ENCODE assay signal across 10 mouse cellular contexts in the genomic region with DNA sequence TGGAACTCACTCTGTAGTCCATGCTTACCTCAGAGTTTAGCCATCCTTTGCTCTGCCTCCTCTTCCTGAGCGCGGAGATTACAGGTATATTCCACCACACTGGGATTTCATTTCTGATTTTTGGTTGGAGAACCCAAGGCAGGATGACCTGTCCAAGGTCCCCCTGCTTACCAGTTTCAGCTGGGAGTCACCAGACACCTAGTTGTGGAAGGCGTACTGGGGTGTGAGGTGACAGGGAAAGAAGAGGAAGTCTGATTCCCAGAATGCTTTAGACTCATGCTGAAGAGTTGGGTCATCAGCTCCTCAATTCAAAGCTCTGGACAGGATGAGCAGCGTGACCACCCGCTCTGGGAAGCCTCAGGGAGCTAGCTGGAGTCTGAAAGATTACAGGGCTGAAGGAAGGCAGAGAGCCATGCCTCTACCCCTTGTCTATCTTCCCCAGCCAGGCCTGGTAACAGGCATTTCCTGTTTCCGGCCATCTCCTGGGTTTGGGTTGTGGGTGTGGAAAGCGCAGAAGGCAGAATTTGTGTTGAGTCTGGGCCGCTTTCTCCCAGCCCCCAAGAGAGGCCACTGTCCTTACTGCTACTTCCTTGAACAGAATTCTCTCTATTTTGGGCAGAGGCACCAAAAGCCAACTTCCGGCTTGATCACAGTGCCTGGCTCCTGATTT. TPM values are rescaled to one million over a fixed set of nuclear protein-coding genes. Genes with fewer than 3 reads are reported as not detected.
A peak's percentile ranks its signal among the peaks of the same experiment; 100 is the strongest.
DNase-seq lines count a peak whose midpoint lies in the region; ATAC-seq and TF ChIP-seq lines count a peak whose summit lies in the region.
"Had no signal": no experiment of that assay in that cellular context is flagged by ENCODE, and none has a peak within 500 bp of the region (broad histone marks: within the 10 kb centered on the region; RNA-seq: fewer than 3 reads in every experiment).

No protein-coding gene starts in this region.

- no peaks in the 10 kb centered on the region for H3K27me3 ChIP-seq in MEL (ENCODE audit: control insufficient read depth in 1 of 2, insufficient read depth in 2 of 2, low read length in 2 of 2)
- no peaks in the 10 kb centered on the region for H3K27me3 ChIP-seq in forebrain, embryonic 16.5 days (replicated peaks; ENCODE audit: control insufficient read depth, insufficient read depth, low read length)
- H3K27me3 ChIP-seq: limb, embryonic 15.5 days had no signal

- peak overlapping the region; percentile 53 for H3K9ac ChIP-seq in MEL (ENCODE audit: control insufficient read depth, low read depth, low read length, poor library complexity, severe bottlenecking)
- H3K9ac ChIP-seq in forebrain, embryonic 16.5 days (replicated peaks; ENCODE audit: low read depth, low read length), result no peak overlapping the region
- H3K9ac ChIP-seq: limb, embryonic 15.5 days had no signal

- H3K79me2 ChIP-seq in MEL (ENCODE audit: control insufficient read depth, insufficient read depth, low read length, poor library complexity), result peaks cover 47% of the 10 kb centered on the region

- H3K4me1 ChIP-seq in MEL (ENCODE audit: control insufficient read depth in 1 of 2, insufficient read depth in 2 of 2, low read length in 2 of 2), result peaks cover 0 to 29% of the 10 kb centered on the region in 2 experiments
- H3K4me1 ChIP-seq in forebrain, embryonic 16.5 days (replicated peaks; ENCODE audit: control insufficient read depth, insufficient read depth, low read length), result no peaks in the 10 kb centered on the region
- H3K4me1 ChIP-seq: limb, embryonic 15.5 days had no signal

- peak; percentile 83 to 88 for TF ChIP-seq EP300 in MEL (IDR thresholded peaks at IDR 0.05; ENCODE audit: low read depth in 1 of 2, low read length in 2 of 2)

- no peak for TF ChIP-seq CTCF in MEL (IDR thresholded peaks at IDR 0.05 in 2 of 3, conservative IDR thresholded peaks at IDR 0.05 in 1 of 3; ENCODE audit: control insufficient read depth in 1 of 3, insufficient read depth in 1 of 3, low read depth in 2 of 3, low read length in 3 of 3, poor library complexity in 1 of 3, severe bottlenecking in 1 of 3)

- WGBS in forebrain, embryonic 16.5 days, result 92% methylated on average over 9 of the region's 9 CpGs

- DNase-seq in heart, adult 18-20 months, result peak; percentile 25 to 61
- DNase-seq in heart, postnatal 25 days (ENCODE audit: low spot score), result no peak
- peak; percentile 87 for DNase-seq in MEL (ENCODE audit: low read depth, low spot score)
- peak; percentile 69 for DNase-seq in induced T-regulatory cell, adult 2 months (ENCODE audit: low read depth)
- DNase-seq in naive thymus-derived CD4-positive, alpha-beta T cell, adult 2 months (ENCODE audit: low read depth), result peak; percentile 62
- DNase-seq in frontal cortex, postnatal 25 days (ENCODE audit: low spot score in 2 of 2), result no peak
- no peak for DNase-seq in cerebellum, adult 9-10 months
- DNase-seq: cerebellum, postnatal 14 days had no signal

- TF ChIP-seq RAD21 in MEL (IDR thresholded peaks at IDR 0.05; ENCODE audit: low read depth, low read length), result no peak

- H3K9me3 ChIP-seq in MEL (replicated peaks; ENCODE audit: insufficient read depth, low read length), result no peaks in the 10 kb centered on the region
- no peaks in the 10 kb centered on the region for H3K9me3 ChIP-seq in forebrain, embryonic 16.5 days (ENCODE audit: control insufficient read depth, low read length)
- H3K9me3 ChIP-seq: limb, embryonic 15.5 days had no signal

- intact Hi-C loops in heart, postnatal 25 days (cut with DNase I), result no loop called here

- TF ChIP-seq POLR2A in MEL (IDR thresholded peaks at IDR 0.05; ENCODE audit: control insufficient read depth in 1 of 2, insufficient read depth in 1 of 2, low read depth in 1 of 2, low read length in 2 of 2, poor library complexity in 1 of 2), result no peak; a peak in 1 of 4 replicates

- ATAC-seq in forebrain, embryonic 16.5 days, result no peak

- H3K27ac ChIP-seq in MEL (ENCODE audit: control insufficient read depth, low read depth, low read length), result peak overlapping the region; percentile 97
- H3K27ac ChIP-seq in forebrain, embryonic 16.5 days (ENCODE audit: low read length), result no peak overlapping the region
- H3K27ac ChIP-seq: limb, embryonic 15.5 days had no signal

- H3K4me2 ChIP-seq in forebrain, embryonic 16.5 days (ENCODE audit: low read length), result no peak overlapping the region
- H3K4me2 ChIP-seq: limb, embryonic 15.5 days had no signal

- H3K4me3 ChIP-seq in MEL (ENCODE audit: control insufficient read depth in 1 of 2, insufficient read depth in 1 of 2, low read depth in 2 of 2, low read length in 2 of 2), result peak overlapping the region in 1 of 2 experiments; percentile 34; a peak in 1 of 4 replicates
- no peak overlapping the region for H3K4me3 ChIP-seq in forebrain, embryonic 16.5 days (replicated peaks; ENCODE audit: low read length)
- H3K4me3 ChIP-seq: limb, embryonic 15.5 days had no signal

- peaks cover 5 to 22% of the 10 kb centered on the region in 2 experiments for H3K36me3 ChIP-seq in MEL (ENCODE audit: control insufficient read depth in 1 of 2, insufficient read depth in 2 of 2, low read length in 2 of 2)
- no peaks in the 10 kb centered on the region for H3K36me3 ChIP-seq in forebrain, embryonic 16.5 days (ENCODE audit: control insufficient read depth, insufficient read depth)
- H3K36me3 ChIP-seq: limb, embryonic 15.5 days had no signal

TF ChIP-seq in MEL, 35 proteins besides CTCF, POLR2A, EP300 and RAD21:
- no peak for TF ChIP-seq CHD2 (IDR thresholded peaks at IDR 0.05; ENCODE audit: low read length)
- no peak for TF ChIP-seq ZKSCAN1 (IDR thresholded peaks at IDR 0.05; ENCODE audit: low read depth, low read length)
- TF ChIP-seq MAZ (IDR thresholded peaks at IDR 0.05; ENCODE audit: low read depth, low read length), result no peak; the same call in 1 of the 2 replicates
- peak; percentile 73 for TF ChIP-seq ELF1 (IDR thresholded peaks at IDR 0.05; ENCODE audit: low read depth, low read length)
- no peak; the same call in 1 of the 2 replicates for TF ChIP-seq MAX (IDR thresholded peaks at IDR 0.05; ENCODE audit: low read length)
- no peak for TF ChIP-seq JUND (IDR thresholded peaks at IDR 0.05; ENCODE audit: low read depth, low read length)
- TF ChIP-seq GATA1 (IDR thresholded peaks at IDR 0.05; ENCODE audit: low read depth, low read length), result peak; percentile 71
- TF ChIP-seq BHLHE40 (IDR thresholded peaks at IDR 0.05; ENCODE audit: borderline replicate concordance, low read depth, low read length), result no peak
- peak; percentile 75; the same call in 1 of the 2 replicates for TF ChIP-seq SIN3A (IDR thresholded peaks at IDR 0.05; ENCODE audit: low read length)
- no peak for TF ChIP-seq ZC3H11A (IDR thresholded peaks at IDR 0.05; ENCODE audit: low read depth, low read length)
- TF ChIP-seq NELFE (IDR thresholded peaks at IDR 0.05; ENCODE audit: low read depth, low read length), result no peak
- TF ChIP-seq MEF2A (IDR thresholded peaks at IDR 0.05; ENCODE audit: extremely low read depth, insufficient replicate concordance, low read depth, low read length, poor library complexity, severe bottlenecking), result 0 out of 2 replicates have a peak, but pooled peaks have one; percentile 19
- no peak for TF ChIP-seq E2F4 (IDR thresholded peaks at IDR 0.05; ENCODE audit: borderline replicate concordance, low read depth, low read length)
- TF ChIP-seq GABPA (IDR thresholded peaks at IDR 0.05; ENCODE audit: low read depth, low read length), result no peak
- TF ChIP-seq MYC (IDR thresholded peaks at IDR 0.05; ENCODE audit: low read depth, low read length), result peak; percentile 69
- TF ChIP-seq NRF1 (IDR thresholded peaks at IDR 0.05; ENCODE audit: insufficient read depth, low read depth, low read length, poor library complexity, severe bottlenecking), result no peak
- peak; percentile 66; the same call in 1 of the 2 replicates for TF ChIP-seq ETS1 (IDR thresholded peaks at IDR 0.05; ENCODE audit: low read depth, low read length)
- no peak for TF ChIP-seq MXI1 (IDR thresholded peaks at IDR 0.05; ENCODE audit: low read depth, low read length)
- TF ChIP-seq TAL1 (IDR thresholded peaks at IDR 0.05; ENCODE audit: low read length), result peak; percentile 97
- TF ChIP-seq MYB (IDR thresholded peaks at IDR 0.05; ENCODE audit: low read depth, low read length), result no peak
- TF ChIP-seq USF1 (IDR thresholded peaks at IDR 0.05; ENCODE audit: low read depth, low read length), result no peak
- TF ChIP-seq USF2 (IDR thresholded peaks at IDR 0.05; ENCODE audit: borderline replicate concordance in 1 of 2, insufficient read depth in 1 of 2, low read depth in 1 of 2, low read length in 2 of 2), result no peak
- TF ChIP-seq TCF12 (IDR thresholded peaks at IDR 0.05; ENCODE audit: low read depth, low read length), result peak; percentile 82
- TF ChIP-seq KAT2A (conservative IDR thresholded peaks at IDR 0.05; ENCODE audit: low read depth, low read length), result no peak
- no peak for TF ChIP-seq ZMIZ1 (IDR thresholded peaks at IDR 0.05; ENCODE audit: low read depth, low read length)

RNA-seq across cellular contexts. Expression of a gene that starts 11.2 kb away (rescaled TPM):
- 1 to 10 TPM; 1.6 to 3.3 TPM for total RNA-seq in heart, adult 18-20 months (2021)
- 1 to 10 TPM; 1.5 to 1.7 TPM for total RNA-seq in heart, postnatal 25 days (2021)
- 81.8 and 86.7 TPM in 2 replicates for total RNA-seq in MEL (2012; rRNA removed)
- polyA plus RNA-seq in MEL (2012; ENCODE audit: insufficient read depth in 1 of 2, insufficient read length in 2 of 2, low read depth in 1 of 2, low replicate concordance in 2 of 2, missing spikeins in 1 of 2), result 10 to 100 TPM in 1 of 2 experiments, not detected in 1; 99.6 TPM
- polyA plus RNA-seq in forebrain, embryonic 16.5 days (2015; fragmentation: Nextera tagmentation; extraction: Ambion mirVana), result 1.1 and 1.3 TPM in 2 replicates

RNA-seq across cellular contexts. Expression of a gene that starts 40.9 kb away (rescaled TPM):
- total RNA-seq in heart, adult 18-20 months (2021), result 100 to 1,000 TPM; 106 to 109 TPM
- 100 to 1,000 TPM in 1 of 2 experiments, 10 to 100 TPM in 1; 90.6 to 107 TPM for total RNA-seq in heart, postnatal 25 days (2021)
- total RNA-seq in MEL (2012; rRNA removed), result 8.9 and 10.9 TPM in 2 replicates
- 10 to 100 TPM in 1 of 2 experiments, not detected in 1; 20.8 TPM for polyA plus RNA-seq in MEL (2012; ENCODE audit: insufficient read depth in 1 of 2, insufficient read length in 2 of 2, low read depth in 1 of 2, low replicate concordance in 2 of 2, missing spikeins in 1 of 2)
- polyA plus RNA-seq in forebrain, embryonic 16.5 days (2015; fragmentation: Nextera tagmentation; extraction: Ambion mirVana), result 12.0 and 14.2 TPM in 2 replicates

RNA-seq across cellular contexts. Expression of a gene that starts 41.9 kb away (rescaled TPM):
- 10 to 100 TPM; 24.4 to 30.0 TPM for total RNA-seq in heart, adult 18-20 months (2021)
- 10 to 100 TPM; 26.1 to 29.5 TPM for total RNA-seq in heart, postnatal 25 days (2021)
- 21.8 and 22.1 TPM in 2 replicates for total RNA-seq in MEL (2012; rRNA removed)
- 10 to 100 TPM in 1 of 2 experiments, not detected in 1; 35.9 TPM for polyA plus RNA-seq in MEL (2012; ENCODE audit: insufficient read depth in 1 of 2, insufficient read length in 2 of 2, low read depth in 1 of 2, low replicate concordance in 2 of 2, missing spikeins in 1 of 2)
- polyA plus RNA-seq in forebrain, embryonic 16.5 days (2015; fragmentation: Nextera tagmentation; extraction: Ambion mirVana), result 18.2 and 18.3 TPM in 2 replicates

Comparison
In these comparisons a context has a peak if more than half of its experiments do, and no peak if none do; other contexts are left out.
1. DNase-seq: peak in heart, adult 18-20 months (2 of 2), MEL (single experiment), induced T-regulatory cell, adult 2 months (single experiment) and naive thymus-derived CD4-positive, alpha-beta T cell, adult 2 months (single experiment); none in heart, postnatal 25 days (single experiment), frontal cortex, postnatal 25 days (0 of 2) and cerebellum, adult 9-10 months (single experiment).
2. RNA of a gene that starts 11.2 kb away (total RNA-seq): 81.8 to 86.7 TPM in MEL; 1.6 to 3.3 TPM in heart, adult 18-20 months and 1.5 to 1.7 TPM in heart, postnatal 25 days; every median in the first group is over 10 times any median in the second.